Mouse (Mus musculus) brown adipose tissue, adult 24 weeks (tissue): ENCODE measurements around the gene Blvrb. TPM values are rescaled to one million over a fixed set of nuclear protein-coding genes. Genes with fewer than 3 reads are reported as not detected.

Experiments used
- H3K27ac ChIP-seq: fragments of 200-500 bp; replicated peaks from 2 replicates; pipeline ENCODE4 v1.5.1; 2012; ENCODE audit warnings: low read depth, mild to moderate bottlenecking, low read length
- H3K4me1 ChIP-seq: fragments of 200-500 bp; 2 replicates; pipeline ENCODE4 v1.6.1; 2012; ENCODE audit warnings: low read length, mixed read lengths; ENCODE audit not compliant: control insufficient read depth, insufficient read depth, insufficient read length
- H3K4me3 ChIP-seq: fragments of 200-500 bp; 2 replicates; pipeline ENCODE4 v1.5.1; 2012; ENCODE audit warnings: low read depth, mild to moderate bottlenecking, low read length, moderate library complexity; ENCODE audit not compliant: insufficient read depth
- polyA plus RNA-seq: library from polyadenylated mRNA; stranded (reverse); fragments of >200 nt; gene quantifications from 2 replicates; pipeline ENCODE4 v1.2.4, GENCODE M21; 2012; ENCODE audit not compliant: missing spikeins, insufficient read depth, insufficient read length

The Blvrb gene
- polyA plus RNA-seq, 1 experiment, result 80.2 TPM

DNA sequence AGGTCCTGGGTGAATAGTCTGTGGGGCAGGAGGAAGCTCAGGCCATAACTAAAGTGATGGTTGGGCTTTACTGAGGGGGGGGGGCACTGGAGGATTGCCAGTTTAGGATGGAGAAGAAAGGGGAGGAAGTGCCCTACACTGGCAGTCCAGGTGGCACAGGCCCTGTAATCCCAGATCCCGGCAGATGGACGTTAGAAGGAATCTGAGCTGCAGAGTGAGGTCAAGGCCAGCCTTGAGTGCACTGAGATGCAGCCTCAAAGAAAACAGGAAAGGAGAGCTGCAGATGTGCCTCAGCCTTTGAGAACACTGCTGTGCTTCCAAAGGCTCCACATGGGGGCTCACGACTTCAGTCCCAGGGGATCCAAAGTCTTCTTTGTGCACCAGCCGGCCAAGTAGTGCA, 19.9 kb downstream of the Blvrb start:
- H3K4me1 ChIP-seq, result no peaks in the 10 kb centered on the region
- no peak overlapping the region for H3K4me3 ChIP-seq
- no peak overlapping the region for H3K27ac ChIP-seq

DNA sequence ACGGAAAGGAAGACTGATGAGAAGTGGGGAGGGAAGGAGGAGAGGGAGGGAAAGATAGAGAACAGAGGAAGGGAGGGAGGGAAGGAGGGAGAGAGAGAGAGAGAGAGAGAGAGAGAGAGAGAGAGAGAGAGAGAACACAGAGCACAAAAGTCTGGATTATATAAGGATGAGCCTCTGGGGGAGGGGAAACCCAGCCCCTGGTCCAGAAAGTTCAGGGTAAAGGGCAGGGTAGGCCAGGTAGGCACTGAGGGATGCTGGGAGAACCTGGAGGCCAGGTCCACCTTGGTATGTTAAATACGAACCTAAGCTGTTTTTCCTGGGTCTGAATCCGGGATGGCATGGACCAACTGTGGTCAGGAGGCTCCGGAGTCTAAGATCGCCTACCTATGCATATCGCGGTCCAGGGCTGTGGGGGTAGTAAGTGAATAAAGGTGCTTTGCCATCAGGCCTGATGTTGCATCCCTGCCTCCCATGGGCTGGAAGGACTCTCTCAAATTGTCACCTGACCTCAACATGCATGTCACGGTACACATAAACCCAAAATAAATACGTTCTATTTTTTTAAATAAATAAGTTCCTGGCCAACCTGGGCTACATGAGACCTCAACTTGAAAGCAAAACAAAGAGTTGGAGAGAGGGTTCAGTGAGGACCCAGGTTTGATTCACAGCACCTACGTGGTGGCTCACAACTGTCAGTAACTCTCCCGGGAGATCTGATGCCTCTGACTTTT, 23.8 kb downstream of the Blvrb start:
- Histone ChIP-seq H3K4me1 (no peaks in the 10 kb centered on the region; the same call in 1 of the 2 replicates), H3K27ac (no peak overlapping the region), H3K4me3 (no peak overlapping the region)

DNA sequence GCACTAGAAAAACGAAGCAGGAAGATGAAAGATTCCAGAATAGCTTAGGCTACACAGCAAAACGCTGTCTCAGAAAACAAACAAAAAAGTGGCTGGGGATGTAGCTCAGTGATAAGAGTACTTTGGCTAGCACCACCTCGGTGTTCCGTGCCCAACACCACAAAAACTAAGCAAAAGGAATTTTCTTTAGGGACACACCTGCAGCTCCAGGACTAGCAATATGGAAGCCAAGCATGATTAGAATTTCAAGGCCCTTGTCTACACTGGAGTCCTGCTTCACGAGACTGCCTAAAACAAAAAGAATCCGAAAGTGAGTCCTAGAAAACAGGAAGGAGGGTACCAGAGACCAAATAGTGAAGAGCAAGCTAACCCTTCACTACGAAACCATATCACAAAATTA, 24.8 kb downstream of the Blvrb start:
- Histone ChIP-seq H3K4me3 (peak overlapping the region; percentile 57), H3K27ac (peak overlapping the region; percentile 60), H3K4me1 (no peaks in the 10 kb centered on the region; the same call in 1 of the 2 replicates)

DNA sequence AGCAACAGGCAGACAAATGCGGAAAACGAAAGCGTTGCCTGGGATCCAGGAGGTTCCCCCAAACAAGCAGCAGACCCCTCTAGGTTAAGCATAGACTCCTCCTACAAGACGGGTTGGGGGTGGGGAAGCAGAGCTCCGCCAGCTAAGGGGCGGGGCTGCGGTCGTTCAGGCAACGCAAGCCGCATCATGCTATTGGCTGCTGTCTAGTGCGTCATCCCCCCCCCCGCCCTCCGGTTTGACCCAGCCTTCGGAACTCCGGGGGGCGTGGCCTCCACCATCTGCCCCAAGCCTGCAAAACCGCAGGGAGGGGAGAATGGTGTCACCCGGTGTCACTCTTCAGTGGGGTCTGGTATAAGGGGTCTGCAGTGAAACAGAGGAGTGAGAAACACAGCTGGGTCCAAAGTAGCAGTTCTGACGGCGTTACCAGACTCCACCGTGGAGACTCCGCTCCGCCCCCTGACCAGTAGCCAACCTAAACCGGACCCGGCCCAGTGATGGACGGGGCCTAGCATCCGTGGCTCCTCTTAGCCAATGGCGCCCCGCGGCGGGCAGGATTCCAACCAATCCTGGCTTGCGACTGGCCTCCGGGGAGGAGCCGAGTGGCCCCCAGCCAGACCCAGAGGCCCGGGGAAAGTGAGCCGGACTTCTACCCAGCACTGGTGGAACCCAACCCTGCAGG, 25.5 kb downstream of the Blvrb start, which contains the start of gene Sertad3:
Sertad3 (plus strand) TSS at position 613 of the 679 bp plus-strand sequence.
- peak within 1 kb of the TSS; percentile 79 for H3K27ac ChIP-seq
- no peaks in the 10 kb centered on the region; the same call in 1 of the 2 replicates for H3K4me1 ChIP-seq
- H3K4me3 ChIP-seq, result peak within 1 kb of the TSS; percentile 90

DNA sequence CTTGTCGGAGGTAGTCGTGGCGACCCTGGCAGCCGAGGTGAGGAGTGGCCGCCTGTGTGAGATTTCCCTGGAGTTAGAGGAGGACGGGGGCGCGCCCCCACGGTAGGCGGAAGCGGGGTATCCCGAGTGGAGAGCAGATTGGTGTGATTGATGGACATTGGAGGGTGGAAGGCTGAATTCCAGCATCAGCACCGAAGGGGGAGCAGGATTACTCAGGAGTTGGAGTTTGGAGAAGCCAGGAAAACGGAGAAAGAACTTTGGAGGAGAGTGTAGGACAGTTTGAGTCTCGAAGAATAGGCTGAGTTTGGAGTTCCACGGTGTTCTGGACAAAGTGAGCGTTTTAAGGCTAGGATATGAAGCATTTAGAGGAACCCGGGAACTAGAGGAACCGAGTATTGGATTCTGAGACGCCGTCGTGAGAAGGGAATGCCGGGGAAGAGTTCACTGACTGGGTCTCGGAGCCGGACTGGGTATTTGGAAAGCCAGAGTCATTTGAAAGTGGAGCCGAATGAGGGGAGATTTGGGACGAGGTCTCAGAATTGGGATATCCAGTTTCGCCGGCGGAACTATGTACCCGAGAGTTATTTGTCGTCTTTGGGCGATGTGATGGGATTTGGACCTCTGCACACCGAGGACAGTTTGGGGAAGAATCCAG, 26.2 kb downstream of the Blvrb start:
- H3K27ac ChIP-seq, result peak overlapping the region; percentile 76
- no peaks in the 10 kb centered on the region; the same call in 1 of the 2 replicates for H3K4me1 ChIP-seq
- peak overlapping the region; percentile 84 for H3K4me3 ChIP-seq

DNA sequence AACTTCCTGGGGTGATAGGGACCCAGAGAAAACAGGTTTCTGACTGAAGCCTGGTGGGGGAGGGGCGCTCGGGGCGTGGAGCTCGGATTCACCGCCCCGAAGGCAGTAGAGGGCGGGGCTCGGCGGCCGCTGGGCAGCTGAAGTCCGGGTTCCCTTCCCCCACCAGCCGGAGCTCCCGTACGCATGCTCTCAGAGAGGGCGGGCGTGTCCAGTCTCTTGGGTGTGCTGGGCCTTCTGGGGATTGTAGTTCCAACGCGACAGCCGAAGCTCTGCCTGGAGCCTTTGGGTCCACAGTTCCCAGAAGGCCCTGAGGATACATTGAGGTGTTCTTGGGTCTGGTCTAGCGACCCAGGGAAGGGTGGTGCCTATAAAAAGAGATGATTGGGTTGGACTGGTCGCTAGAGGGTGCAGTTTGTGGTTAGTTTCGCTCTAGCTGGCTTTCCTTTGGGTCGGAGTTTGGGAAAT, 26.7 kb downstream of the Blvrb start:
- Histone ChIP-seq H3K4me1 (no peaks in the 10 kb centered on the region; the same call in 1 of the 2 replicates), H3K4me3 (peak overlapping the region; percentile 84), H3K27ac (peak overlapping the region; percentile 76)

DNA sequence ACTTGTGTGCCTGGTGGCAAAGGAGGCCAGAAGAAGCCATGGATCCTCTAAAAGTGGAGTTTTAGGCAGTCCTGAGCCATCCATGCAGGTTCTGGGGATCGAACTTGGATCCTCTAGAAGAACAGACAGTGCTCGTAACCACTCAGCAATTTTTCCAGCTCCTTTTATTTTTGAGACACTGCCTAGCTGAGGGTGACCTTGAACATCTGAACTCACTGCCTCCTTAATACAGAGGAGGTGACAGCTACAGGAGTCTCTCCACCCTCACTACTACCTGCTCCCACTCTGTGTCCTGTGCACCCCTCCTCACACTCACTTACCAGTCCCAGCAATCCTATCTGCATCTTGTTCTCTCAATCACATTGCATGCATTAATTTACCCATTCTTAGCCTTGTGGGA, 27.8 kb downstream of the Blvrb start:
- H3K4me3 ChIP-seq, result no peak overlapping the region
- H3K4me1 ChIP-seq, result no peaks in the 10 kb centered on the region; the same call in 1 of the 2 replicates
- no peak overlapping the region for H3K27ac ChIP-seq

DNA sequence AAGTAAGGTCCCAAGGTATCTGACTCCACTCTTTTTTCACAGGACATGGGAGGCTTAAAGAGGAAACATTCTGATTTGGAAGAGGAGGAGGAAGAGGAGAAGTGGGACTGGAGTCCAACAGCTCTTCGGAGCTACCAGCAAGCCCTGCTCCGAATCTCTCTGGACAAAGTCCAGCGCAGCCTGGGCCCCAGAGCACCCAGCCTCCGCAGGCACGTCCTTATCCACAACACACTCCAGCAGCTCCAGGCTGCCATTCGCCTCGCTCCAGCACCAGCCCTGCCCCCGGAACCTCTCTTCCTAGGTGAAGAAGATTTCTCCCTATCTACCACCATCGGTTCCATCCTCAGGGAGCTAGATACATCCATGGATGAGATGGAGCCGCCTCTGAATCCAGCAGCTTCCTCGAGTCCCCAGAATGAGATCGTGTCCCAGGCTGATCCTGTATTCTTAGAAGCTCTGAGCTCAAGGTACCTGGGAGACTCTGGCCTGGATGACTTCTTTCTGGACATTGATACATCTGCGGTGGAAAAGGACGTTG, 28.4 kb downstream of the Blvrb start:
- Histone ChIP-seq H3K27ac (no peak overlapping the region), H3K4me3 (no peak overlapping the region), H3K4me1 (no peaks in the 10 kb centered on the region; the same call in 1 of the 2 replicates)

DNA sequence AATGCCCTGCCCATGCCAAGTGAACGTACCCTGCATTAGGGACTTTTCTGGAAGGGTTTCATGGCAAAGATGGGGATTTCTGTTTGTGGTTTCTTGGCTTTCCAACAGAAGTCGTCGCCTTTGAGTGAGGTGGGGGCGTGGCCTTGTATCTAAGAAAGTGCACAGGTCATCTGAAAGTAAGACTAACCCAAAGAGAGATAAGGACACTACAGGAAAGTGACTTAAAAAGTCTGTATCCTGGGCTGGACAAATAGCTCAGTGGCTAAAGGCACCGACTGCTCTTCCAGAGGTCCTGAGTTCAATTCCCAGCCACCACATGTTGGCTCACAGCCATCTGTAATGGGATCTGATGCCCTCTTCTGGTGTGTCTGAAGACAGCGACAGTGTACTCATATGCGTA, 30.8 kb downstream of the Blvrb start:
- no peak overlapping the region for H3K4me3 ChIP-seq
- H3K27ac ChIP-seq, result no peak overlapping the region
- no peaks in the 10 kb centered on the region; the same call in 1 of the 2 replicates for H3K4me1 ChIP-seq

DNA sequence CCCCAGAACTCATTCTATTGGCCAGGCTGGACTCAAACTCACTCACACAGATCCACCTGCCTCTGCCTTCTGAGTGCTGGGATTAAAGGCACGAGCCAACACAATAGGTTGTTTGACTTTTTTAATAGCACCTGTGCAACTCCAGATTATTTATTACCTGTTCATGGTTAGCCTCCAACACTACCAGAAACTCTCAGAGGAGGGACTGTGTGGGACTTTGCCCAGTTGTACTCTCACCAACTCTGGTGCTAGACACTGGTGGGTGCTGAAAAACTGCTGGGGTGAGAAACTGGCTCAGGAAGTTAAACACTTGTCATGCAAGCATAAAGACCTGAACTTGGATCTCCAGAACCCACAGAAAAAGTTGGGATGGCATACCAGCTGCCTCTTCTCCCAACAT, 32.0 kb downstream of the Blvrb start:
- Histone ChIP-seq H3K4me1 (no peaks in the 10 kb centered on the region; the same call in 1 of the 2 replicates), H3K4me3 (no peak overlapping the region), H3K27ac (no peak overlapping the region)

DNA sequence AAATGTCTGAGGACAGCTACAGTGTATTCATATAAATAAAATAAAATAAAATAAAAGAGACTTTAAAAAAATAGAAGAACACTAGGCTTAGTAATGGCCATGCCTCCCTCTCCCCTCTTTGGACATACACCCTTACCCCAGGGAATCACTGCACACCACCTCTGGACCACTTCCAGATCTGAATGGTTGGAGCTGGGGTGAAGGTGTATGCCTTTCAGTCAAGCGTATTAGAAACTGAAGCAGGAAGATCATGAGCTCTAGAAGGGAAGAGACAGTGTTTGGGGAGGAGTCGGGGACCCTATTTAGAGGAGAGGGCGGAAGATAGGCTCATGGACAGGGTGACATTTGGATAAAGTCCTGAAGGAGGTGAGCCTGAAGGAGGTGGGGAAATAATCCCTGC, 32.7 kb downstream of the Blvrb start:
- Histone ChIP-seq H3K4me3 (no peak overlapping the region), H3K4me1 (no peaks in the 10 kb centered on the region; the same call in 1 of the 2 replicates), H3K27ac (no peak overlapping the region)

DNA sequence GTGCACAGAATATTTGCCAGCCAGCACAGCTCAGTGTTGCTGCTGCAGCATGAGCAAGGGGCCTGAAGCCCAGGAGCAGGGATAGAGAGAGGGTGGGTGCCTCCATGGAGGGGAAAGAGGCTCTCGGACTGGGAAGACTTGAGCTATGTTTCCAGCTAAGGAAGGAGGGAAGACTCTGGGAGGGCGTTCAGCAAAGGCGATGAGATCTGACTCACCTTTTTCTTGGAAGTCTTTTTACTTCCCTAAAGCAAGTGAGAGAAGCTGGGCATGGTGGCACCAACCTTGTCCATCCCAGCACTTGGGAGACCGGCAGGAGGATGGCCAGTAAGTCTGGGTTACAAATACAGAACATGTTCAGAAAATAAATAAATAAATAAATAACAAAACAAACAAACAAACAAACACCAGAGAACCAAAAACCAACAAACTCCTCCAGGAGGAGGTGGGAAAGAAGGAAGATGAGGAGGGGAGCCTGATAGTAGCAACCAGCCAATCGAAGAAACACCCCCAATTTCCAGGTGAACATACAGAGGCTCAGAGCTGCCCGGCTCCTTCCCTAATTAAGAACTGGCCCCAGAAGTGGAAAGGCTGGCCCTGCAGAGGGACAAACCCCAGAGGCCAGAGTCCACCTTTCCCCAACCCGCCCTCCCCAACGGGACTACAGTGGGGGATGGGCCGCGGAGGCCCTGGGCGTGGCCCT, 33.3 kb downstream of the Blvrb start:
- Histone ChIP-seq H3K4me3 (peak overlapping the region; percentile 44), H3K27ac (peak overlapping the region; percentile 1; the same call in 1 of the 2 replicates), H3K4me1 (no peaks in the 10 kb centered on the region; the same call in 1 of the 2 replicates)

DNA sequence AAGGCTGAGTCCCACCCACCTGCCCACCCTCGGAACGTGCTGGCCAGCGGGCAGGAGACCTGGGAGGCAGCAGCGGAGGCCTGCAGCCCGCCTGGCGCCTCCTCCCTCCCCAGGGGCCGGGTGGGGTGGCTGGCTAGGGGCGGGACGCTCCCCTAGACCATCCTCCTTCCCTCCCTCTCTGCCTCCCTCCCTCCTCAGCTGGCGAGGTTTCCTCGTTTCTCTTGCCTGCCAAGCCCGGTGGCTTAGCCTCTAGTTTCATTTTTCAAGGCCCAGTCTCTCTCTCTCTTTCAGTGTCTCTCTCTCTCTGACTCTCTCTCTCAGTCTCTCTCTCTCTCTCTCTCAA, 33.8 kb downstream of the Blvrb start:
- no peaks in the 10 kb centered on the region for H3K4me1 ChIP-seq
- peak overlapping the region; percentile 50 for H3K4me3 ChIP-seq
- H3K27ac ChIP-seq, result peak overlapping the region; percentile 94

DNA sequence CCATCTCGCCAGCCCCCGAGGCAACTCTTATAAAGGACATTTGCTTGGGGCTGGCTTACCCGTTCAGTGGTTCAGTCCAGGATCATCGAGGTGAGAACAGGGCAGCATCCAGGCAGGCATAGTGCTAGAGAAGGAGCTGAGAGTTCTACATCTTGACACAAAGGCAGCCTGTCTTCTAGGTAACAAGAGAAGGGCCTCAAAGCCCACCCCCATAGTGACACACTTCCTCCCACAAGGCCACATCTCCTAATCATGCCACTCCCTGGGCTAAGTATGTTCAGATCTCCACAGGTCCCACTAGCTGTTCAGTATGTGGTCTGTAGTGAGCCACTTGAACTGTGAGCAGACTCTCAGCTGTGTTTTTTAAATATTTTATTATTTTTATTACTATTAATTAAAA, 36.1 kb downstream of the Blvrb start:
- Histone ChIP-seq H3K27ac (no peak overlapping the region), H3K4me3 (no peak overlapping the region), H3K4me1 (0 out of 2 replicates have a peak, but pooled peaks cover 2% of the 10 kb centered on the region)
